Mouse (Mus musculus) liver, postnatal 0 days (tissue): ENCODE data around the gene Cdrt4.

Source experiments
- CTCF ChIP-seq: sonication (generic); IDR thresholded peaks from 2 replicates; pipeline ENCODE4 v1.5.1; 2016; ENCODE audit warnings: antibody characterized with exemption, low read depth
- EP300 ChIP-seq: IDR thresholded peaks from 2 replicates; pipeline ENCODE4 v1.6.1; 2016; ENCODE audit warnings: antibody characterized with exemption, low read depth, mild to moderate bottlenecking

- no peak for TF ChIP-seq CTCF
- no peak for TF ChIP-seq EP300
Measured at GRCm38 (mm10) chr11:63020633-63021032, 69.6 kb downstream of the Cdrt4 start.
